Mouse (Mus musculus) stomach, adult 2 months (tissue): ENCODE data around the gene Pip5kl1. TPM values are rescaled to one million over a fixed set of nuclear protein-coding genes. Genes with fewer than 3 reads are reported as not detected.

ENCODE experiments used
- polyA plus RNA-seq: library from polyadenylated mRNA; depleted of rRNA; stranded (reverse); fragments of >200 nt; gene quantifications from 2 replicates; pipeline ENCODE4 v1.2.3, GENCODE M21; 2012; rRNA removed

Gene Pip5kl1
- 0.16 and 0.27 TPM in 2 replicates for polyA plus RNA-seq

GRCm38 (mm10) chr2:32574497-32574896 is at the start of gene Pip5kl1:
Gene Pip5kl1 (plus strand): TSS chr2:32574797.

DNA sequence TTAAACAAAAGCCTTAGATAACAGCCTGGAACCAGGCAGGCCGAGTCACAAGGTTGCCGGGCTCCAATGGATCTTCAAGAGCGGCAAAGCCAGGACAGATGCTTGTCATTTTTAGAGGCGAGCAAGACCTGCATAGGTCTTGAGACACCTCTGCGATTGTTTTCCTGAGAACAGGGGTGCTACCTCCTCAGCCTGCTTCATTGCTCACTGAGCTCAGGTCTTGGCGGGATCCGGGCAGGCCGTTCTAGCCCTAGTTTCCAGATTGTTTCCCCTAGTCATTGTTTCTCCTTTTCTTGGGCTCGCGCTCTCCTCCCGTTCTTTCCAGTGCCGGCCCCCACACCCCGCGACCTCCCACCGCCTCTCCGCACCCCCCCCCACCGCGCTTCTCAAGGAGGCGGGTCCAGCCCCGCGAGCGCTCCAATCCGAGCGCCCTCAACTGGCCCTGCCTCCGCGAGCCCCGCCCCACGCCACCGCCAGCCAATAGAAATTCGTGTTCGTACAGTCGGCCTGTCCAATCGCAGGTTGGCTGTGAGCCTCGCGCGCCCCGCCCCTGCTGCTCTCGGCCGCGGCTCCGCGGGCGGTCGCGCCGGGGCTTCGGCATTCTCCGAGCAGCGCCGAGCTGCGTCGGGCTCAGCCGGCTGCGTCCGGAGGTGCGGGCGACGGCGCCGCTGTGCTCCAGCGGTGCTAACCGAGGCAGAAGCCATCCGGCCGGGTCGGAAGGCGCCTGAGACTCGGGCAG is 39.7 kb upstream of the Pip5kl1 start, which contains the start of gene Fam102a:
TSS of gene Fam102a (plus strand) at position 600 of the 739 bp plus-strand sequence.

GRCm38 (mm10) chr2:32570698-32571494 is 3.7 kb upstream of the Pip5kl1 start, which contains the start of gene Dpm2:
Gene Dpm2 (plus strand): TSS chr2:32570858.

GRCm38 (mm10) chr2:32575586-32576160 is 1.1 kb downstream of the Pip5kl1 start, which contains the start of gene 9430097D07Rik:
Gene 9430097D07Rik (minus strand): TSS chr2:32575684.

GRCm38 (mm10) chr2:32586871-32587351 is 12.3 kb downstream of the Pip5kl1 start, which contains the start of gene St6galnac4:
Gene St6galnac4 (plus strand): TSS chr2:32587095.

GRCm38 (mm10) chr2:32599409-32599808 is 24.8 kb downstream of the Pip5kl1 start, which contains the start of gene St6galnac6:
Gene St6galnac6 (plus strand): TSS chr2:32599709.

DNA sequence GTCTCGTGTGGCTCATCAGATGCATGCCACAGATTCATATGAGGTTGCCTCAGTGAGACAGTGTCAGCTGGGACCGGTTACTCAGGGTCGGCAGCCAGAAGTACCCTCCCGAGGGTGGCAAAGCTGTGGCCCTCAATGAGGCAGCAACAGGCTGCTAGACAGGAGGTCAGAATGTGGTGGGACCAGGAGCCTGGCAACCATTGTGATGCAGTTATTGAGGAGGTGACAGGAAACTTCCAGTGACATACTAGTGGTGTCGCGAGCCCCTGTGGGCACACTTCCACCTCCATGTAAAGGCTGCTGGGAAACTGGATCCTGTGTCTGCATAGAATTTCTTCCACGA is 46.9 kb downstream of the Pip5kl1 start, which contains the start of gene Ak1:
TSS of gene Ak1 (plus strand) at position 242 of the 343 bp plus-strand sequence.

Other genes with a start within 250 kb of the Pip5kl1 start
- 89.3 and 95.4 TPM in 2 replicates for gene Ciz1, start 222.5 kb upstream of the Pip5kl1 start, polyA plus RNA-seq
- 52.3 and 67.7 TPM in 2 replicates for gene Dnm1, start 221.5 kb upstream of the Pip5kl1 start, polyA plus RNA-seq
- 181 and 277 TPM in 2 replicates for gene 1110008P14Rik, start 192.9 kb upstream of the Pip5kl1 start, polyA plus RNA-seq
- gene Lcn2, start 186.5 kb upstream of the Pip5kl1 start, polyA plus RNA-seq, result 3.1 and 5.2 TPM in 2 replicates
- 10.3 and 18.3 TPM in 2 replicates for gene Ptges2, start 178.9 kb upstream of the Pip5kl1 start, polyA plus RNA-seq
- gene Naif1, start 124.3 kb upstream of the Pip5kl1 start, polyA plus RNA-seq, result 1.9 and 2.8 TPM in 2 replicates
- gene Slc25a25, start 123.4 kb upstream of the Pip5kl1 start, polyA plus RNA-seq, result 6.2 and 11.1 TPM in 2 replicates
- 43.7 and 54.8 TPM in 2 replicates for gene Fam102a, start 39.5 kb upstream of the Pip5kl1 start, polyA plus RNA-seq
- gene Dpm2, start 3.9 kb upstream of the Pip5kl1 start, polyA plus RNA-seq, result 86.8 and 96.2 TPM in 2 replicates
- not detected in 2 replicates for gene 9430097D07Rik, start 887 bp downstream of the Pip5kl1 start, polyA plus RNA-seq
- 5.9 and 7.3 TPM in 2 replicates for gene St6galnac4, start 12.3 kb downstream of the Pip5kl1 start, polyA plus RNA-seq
- 11.4 and 25.4 TPM in 2 replicates for gene St6galnac6, start 24.9 kb downstream of the Pip5kl1 start, polyA plus RNA-seq
- gene Ak1, start 47.0 kb downstream of the Pip5kl1 start, polyA plus RNA-seq, result 29.4 and 34.1 TPM in 2 replicates
- gene Eng, start 71.8 kb downstream of the Pip5kl1 start, polyA plus RNA-seq, result 54.6 and 61.2 TPM in 2 replicates
- gene Fpgs, start 129.3 kb downstream of the Pip5kl1 start, polyA plus RNA-seq, result 50.8 and 58.7 TPM in 2 replicates
- 42.2 and 43.4 TPM in 2 replicates for gene Cdk9, start 138.3 kb downstream of the Pip5kl1 start, polyA plus RNA-seq
- 7.9 and 8.4 TPM in 2 replicates for gene Sh2d3c, start 146.3 kb downstream of the Pip5kl1 start, polyA plus RNA-seq
- 0.15 TPM in 1 of 2 replicates, not detected in the other for gene 6330409D20Rik, start 166.2 kb downstream of the Pip5kl1 start, polyA plus RNA-seq
- 45.8 and 55.4 TPM in 2 replicates for gene Tor2a, start 182.4 kb downstream of the Pip5kl1 start, polyA plus RNA-seq
- gene Ttc16, start 200.8 kb downstream of the Pip5kl1 start, polyA plus RNA-seq, result 0.16 and 0.66 TPM in 2 replicates
- gene Ptrh1, start 201.0 kb downstream of the Pip5kl1 start, polyA plus RNA-seq, result 15.0 and 18.2 TPM in 2 replicates
- gene Cfap157, start 209.6 kb downstream of the Pip5kl1 start, polyA plus RNA-seq, result not detected in 2 replicates